Mouse (Mus musculus) hindbrain, embryonic 14.5 days (tissue): ENCODE results near the gene Rimbp2. TPM values are rescaled to one million over a fixed set of nuclear protein-coding genes. Genes with fewer than 3 reads are reported as not detected.

Experiments used
- ATAC-seq: fragments of 200-750 bp; cut with Nextera tagmentation; 2 replicates; pipeline ENCODE4 v1.8.0; 2017; ENCODE audit warnings: moderate number of reproducible peaks, mild to moderate bottlenecking, moderate TSS enrichment, moderate library complexity; ENCODE audit not compliant: low FRiP score
- DNase-seq: peaks from one replicate; pipeline ENCODE4 v3.0.0-alpha.2; 2015; ENCODE audit warnings: low spot score
- H3K27ac ChIP-seq: fragments of 300-500 bp; sonication (generic); 2 replicates; pipeline ENCODE4 v1.5.1; 2014; ENCODE audit warnings: mild to moderate bottlenecking, moderate library complexity
- H3K27me3 ChIP-seq: fragments of 300-500 bp; sonication (generic); 2 replicates; pipeline ENCODE4 v1.6.1; 2014; ENCODE audit warnings: mild to moderate bottlenecking, low read length, mixed read lengths; ENCODE audit not compliant: control insufficient read depth, insufficient read depth
- H3K36me3 ChIP-seq: fragments of 300-500 bp; sonication (generic); replicated peaks from 2 replicates; pipeline ENCODE4 v1.6.1; 2014; ENCODE audit not compliant: control insufficient read depth, insufficient read depth
- H3K4me1 ChIP-seq: fragments of 300-500 bp; sonication (generic); replicated peaks from 2 replicates; pipeline ENCODE4 v1.6.1; 2014; ENCODE audit warnings: antibody characterized with exemption, low read length, mixed read lengths; ENCODE audit not compliant: control insufficient read depth, insufficient read depth
- H3K4me2 ChIP-seq: fragments of 300-500 bp; sonication (generic); replicated peaks from 2 replicates; pipeline ENCODE4 v1.6.1; 2014; ENCODE audit warnings: mild to moderate bottlenecking, moderate library complexity
- H3K4me3 ChIP-seq: fragments of 300-500 bp; sonication (generic); replicated peaks from 2 replicates; pipeline ENCODE4 v1.5.1; 2014; ENCODE audit warnings: mild to moderate bottlenecking, low read length
- H3K9ac ChIP-seq: fragments of 300-500 bp; sonication (generic); 2 replicates; pipeline ENCODE4 v1.6.1; 2014
- H3K9me3 ChIP-seq: fragments of 300-500 bp; sonication (generic); 2 replicates; pipeline ENCODE4 v1.6.1; 2016; ENCODE audit warnings: low read length; ENCODE audit not compliant: control insufficient read depth
- WGBS: fragments of 180-500 bp; shearing (Covaris S2); extraction: QIAGEN DNeasy Blood & Tissue Kit; methylation state at CpG from one replicate; pipeline ENCODE4 v1.1.7; 2014; 5-methylcytosine and 5-hydroxymethylcytosine counted together
- polyA plus RNA-seq: library from polyadenylated mRNA; unstranded; fragments of >200 nt; fragmentation: Nextera tagmentation; extraction: Ambion mirVana; gene quantifications from 2 replicates; pipeline ENCODE4 v1.2.1, GENCODE M21; 2014

The Rimbp2 gene
- polyA plus RNA-seq, 1 experiment from 2014 or later, result 8.9 TPM

GRCm38 (mm10) chr5:128911593-128911992 is 41.7 kb downstream of the Rimbp2 start:
- WGBS, result 76% methylated on average over 8 of the region's 9 CpGs
- H3K4me2 ChIP-seq, result no peak overlapping the region
- H3K9me3 ChIP-seq, result no peaks in the 10 kb centered on the region
- no peak overlapping the region for H3K9ac ChIP-seq
- no peaks in the 10 kb centered on the region for H3K4me1 ChIP-seq
- H3K27ac ChIP-seq, result no peak overlapping the region
- no peak for DNase-seq
- H3K4me3 ChIP-seq, result no peak overlapping the region
- no peak for ATAC-seq
- no peaks in the 10 kb centered on the region for H3K36me3 ChIP-seq
- no peaks in the 10 kb centered on the region for H3K27me3 ChIP-seq

- no peak for DNase-seq
- Histone ChIP-seq H3K9me3 (no peaks in the 10 kb centered on the region), H3K4me2 (no peak overlapping the region), H3K4me1 (peaks cover 19% of the 10 kb centered on the region), H3K4me3 (no peak overlapping the region), H3K27me3 (no peaks in the 10 kb centered on the region), H3K27ac (peak overlapping the region; percentile 60; the same call in 1 of the 2 replicates), H3K9ac (no peak overlapping the region), H3K36me3 (no peaks in the 10 kb centered on the region)
- no peak for ATAC-seq
- 6% methylated on average over 5 of the region's 5 CpGs for WGBS
Measured at GRCm38 (mm10) chr5:128904113-128904512, 49.2 kb downstream of the Rimbp2 start.

- Histone ChIP-seq H3K4me1 (peaks cover 19% of the 10 kb centered on the region), H3K27ac (peak overlapping the region; percentile 60), H3K9me3 (no peaks in the 10 kb centered on the region), H3K4me2 (no peak overlapping the region), H3K9ac (no peak overlapping the region), H3K27me3 (no peaks in the 10 kb centered on the region), H3K36me3 (no peaks in the 10 kb centered on the region), H3K4me3 (no peak overlapping the region)
- WGBS, result 29% methylated on average over 12 of the region's 12 CpGs
- DNase-seq, result peak; percentile 52
- peak; percentile 76 for ATAC-seq
Measured at GRCm38 (mm10) chr5:128903120-128903519, 50.2 kb downstream of the Rimbp2 start.

GRCm38 (mm10) chr5:128899971-128900370 is 53.3 kb downstream of the Rimbp2 start:
- H3K27me3 ChIP-seq, result no peaks in the 10 kb centered on the region
- no peak for ATAC-seq
- no peak overlapping the region for H3K4me2 ChIP-seq
- 56% methylated on average over 13 of the region's 13 CpGs for WGBS
- H3K9ac ChIP-seq, result no peak overlapping the region
- 0 out of 2 replicates have a peak, but pooled peaks cover 4% of the 10 kb centered on the region for H3K9me3 ChIP-seq
- H3K4me1 ChIP-seq, result peaks cover 19% of the 10 kb centered on the region
- no peak overlapping the region for H3K4me3 ChIP-seq
- DNase-seq, result no peak
- no peak overlapping the region for H3K27ac ChIP-seq
- H3K36me3 ChIP-seq, result no peaks in the 10 kb centered on the region

- no peak overlapping the region for H3K9ac ChIP-seq
- H3K9me3 ChIP-seq, result 0 out of 2 replicates have a peak, but pooled peaks cover 8% of the 10 kb centered on the region
- H3K4me2 ChIP-seq, result no peak overlapping the region
- H3K4me3 ChIP-seq, result no peak overlapping the region
- ATAC-seq (no peak), DNase-seq (no peak)
- H3K36me3 ChIP-seq, result no peaks in the 10 kb centered on the region
- no peaks in the 10 kb centered on the region for H3K4me1 ChIP-seq
- H3K27me3 ChIP-seq, result no peaks in the 10 kb centered on the region
- WGBS, result 84% methylated on average over 5 of the region's 5 CpGs
- H3K27ac ChIP-seq, result no peak overlapping the region
Measured at GRCm38 (mm10) chr5:128894921-128895320, 58.4 kb downstream of the Rimbp2 start.

GRCm38 (mm10) chr5:128887546-128887945 is 65.7 kb downstream of the Rimbp2 start:
- Histone ChIP-seq H3K4me3 (no peak overlapping the region), H3K4me2 (no peak overlapping the region), H3K36me3 (no peaks in the 10 kb centered on the region), H3K9me3 (no peaks in the 10 kb centered on the region), H3K9ac (no peak overlapping the region), H3K4me1 (peaks cover 12% of the 10 kb centered on the region; the same call in 1 of the 2 replicates), H3K27ac (no peak overlapping the region), H3K27me3 (no peaks in the 10 kb centered on the region; the same call in 1 of the 2 replicates)
- WGBS, result 67% methylated on average over 3 of the region's 3 CpGs
- DNase-seq, result no peak
- no peak for ATAC-seq

GRCm38 (mm10) chr5:128884320-128884719 is 69.0 kb downstream of the Rimbp2 start:
- Histone ChIP-seq H3K9ac (no peak overlapping the region), H3K4me2 (no peak overlapping the region), H3K27me3 (no peaks in the 10 kb centered on the region; the same call in 1 of the 2 replicates), H3K4me1 (peaks cover 13% of the 10 kb centered on the region; the same call in 1 of the 2 replicates), H3K27ac (no peak overlapping the region), H3K4me3 (no peak overlapping the region), H3K9me3 (no peaks in the 10 kb centered on the region), H3K36me3 (no peaks in the 10 kb centered on the region)
- no peak for ATAC-seq
- 85% methylated on average over 5 of the region's 5 CpGs for WGBS
- no peak for DNase-seq

GRCm38 (mm10) chr5:128879092-128879491 is 74.2 kb downstream of the Rimbp2 start:
- H3K9ac ChIP-seq, result no peak overlapping the region
- H3K4me2 ChIP-seq, result no peak overlapping the region
- H3K36me3 ChIP-seq, result no peaks in the 10 kb centered on the region
- H3K4me3 ChIP-seq, result no peak overlapping the region
- peaks cover 16% of the 10 kb centered on the region; the same call in 1 of the 2 replicates for H3K4me1 ChIP-seq
- ATAC-seq, result no peak
- no peaks in the 10 kb centered on the region for H3K27me3 ChIP-seq
- H3K27ac ChIP-seq, result no peak overlapping the region
- no peaks in the 10 kb centered on the region for H3K9me3 ChIP-seq
- 64% methylated on average over 3 of the region's 3 CpGs for WGBS
- no peak for DNase-seq

- peak; percentile 77; the same call in 1 of the 2 replicates for ATAC-seq
- Histone ChIP-seq H3K4me3 (no peak overlapping the region), H3K9me3 (no peaks in the 10 kb centered on the region), H3K4me2 (no peak overlapping the region), H3K9ac (no peak overlapping the region), H3K27me3 (no peaks in the 10 kb centered on the region), H3K36me3 (no peaks in the 10 kb centered on the region), H3K27ac (peak overlapping the region; percentile 45; the same call in 1 of the 2 replicates), H3K4me1 (peaks cover 9% of the 10 kb centered on the region; the same call in 1 of the 2 replicates)
- WGBS, result 18% methylated on average over 16 of the region's 16 CpGs
- DNase-seq, result peak; percentile 58
Measured at GRCm38 (mm10) chr5:128877425-128878035, 75.8 kb downstream of the Rimbp2 start.
